Mouse (Mus musculus) MEL (cell line): ENCODE measurements around the gene Rab11a. TPM values are rescaled to one million over a fixed set of nuclear protein-coding genes. Genes with fewer than 3 reads are reported as not detected.

Experiments
- DNase-seq: peaks from one replicate; pipeline ENCODE4 v3.0.0; 2011; ENCODE audit warnings: low read depth, low spot score
- H3K27ac ChIP-seq: 2 replicates; pipeline ENCODE4 v1.5.1; 2012; ENCODE audit warnings: low read depth, mild to moderate bottlenecking, control low read depth, low read length, moderate library complexity; ENCODE audit not compliant: control insufficient read depth
- H3K27me3 ChIP-seq, 2 experiments: fragments of 150-350 bp in 1 of 2; sonication (generic) in 1 of 2; 2 replicates each; pipeline ENCODE4 v1.6.1; 2012; ENCODE audit warnings: low read length in 2 of 2, mild to moderate bottlenecking in 2 of 2, improper control_type of control experiment in 1 of 2, moderate library complexity in 1 of 2; ENCODE audit not compliant: insufficient read depth in 2 of 2, control insufficient read depth in 1 of 2
- H3K36me3 ChIP-seq, 2 experiments: 2 replicates each; pipeline ENCODE4 v1.6.1; 2012 to 2014; ENCODE audit warnings: low read length in 2 of 2, improper control_type of control experiment in 1 of 2, inconsistent platforms in 1 of 2, mild to moderate bottlenecking in 1 of 2; ENCODE audit not compliant: insufficient read depth in 2 of 2, control insufficient read depth in 1 of 2
- H3K4me1 ChIP-seq, 2 experiments: fragments of 150-350 bp in 1 of 2; sonication (generic) in 1 of 2; 2 replicates each; pipeline ENCODE4 v1.6.1; 2012; ENCODE audit warnings: low read length in 2 of 2, improper control_type of control experiment in 1 of 2, mild to moderate bottlenecking in 1 of 2; ENCODE audit not compliant: insufficient read depth in 2 of 2, control insufficient read depth in 1 of 2
- H3K4me3 ChIP-seq, 2 experiments: fragments of 150-350 bp in 1 of 2; sonication (generic) in 1 of 2; 2 replicates each; pipeline ENCODE4 v1.5.1; 2012; ENCODE audit warnings: low read depth in 2 of 2, low read length in 2 of 2, mild to moderate bottlenecking in 2 of 2, moderate library complexity in 2 of 2, control low read depth in 1 of 2, improper control_type of control experiment in 1 of 2; ENCODE audit not compliant: control insufficient read depth in 1 of 2, insufficient read depth in 1 of 2
- H3K79me2 ChIP-seq: 2 replicates; pipeline ENCODE4 v1.6.1; 2012; ENCODE audit warnings: mild to moderate bottlenecking, low read length, moderate library complexity; ENCODE audit not compliant: control insufficient read depth, poor library complexity, insufficient read depth
- H3K9ac ChIP-seq: 2 replicates; pipeline ENCODE4 v1.6.1; 2012; ENCODE audit warnings: low read depth, mild to moderate bottlenecking, control low read depth, low read length, moderate library complexity; ENCODE audit not compliant: control insufficient read depth, poor library complexity, severe bottlenecking
- H3K9me3 ChIP-seq: fragments of 150-350 bp; sonication (generic); replicated peaks from 2 replicates; pipeline ENCODE4 v1.6.1; 2012; ENCODE audit warnings: mild to moderate bottlenecking, low read length, improper control_type of control experiment, moderate library complexity; ENCODE audit not compliant: insufficient read depth
- CHD1 ChIP-seq: IDR thresholded peaks from 2 replicates; pipeline ENCODE4 v1.6.1; 2012; ENCODE audit warnings: low read depth, mild to moderate bottlenecking, inconsistent platforms, low read length, improper control_type of control experiment
- CHD2 ChIP-seq: IDR thresholded peaks from 2 replicates; pipeline ENCODE4 v1.6.1; 2011; ENCODE audit warnings: low read length, improper control_type of control experiment
- CTCF ChIP-seq, 3 experiments: IDR thresholded peaks in 2 of 3; conservative IDR thresholded peaks in 1 of 3; 2 replicates each; pipeline ENCODE4 v1.5.1; 2011 to 2012; ENCODE audit warnings: low read length in 3 of 3, low read depth in 2 of 3, mild to moderate bottlenecking in 2 of 3, improper control_type of control experiment in 1 of 3, inconsistent platforms in 1 of 3, mixed read lengths in 1 of 3, moderate library complexity in 1 of 3; ENCODE audit not compliant: control insufficient read depth in 1 of 3, insufficient read depth in 1 of 3, poor library complexity in 1 of 3, severe bottlenecking in 1 of 3
- ELF1 ChIP-seq: IDR thresholded peaks from 2 replicates; pipeline ENCODE4 v1.6.1; 2014; ENCODE audit warnings: low read depth, mild to moderate bottlenecking, inconsistent platforms, low read length, improper control_type of control experiment, moderate library complexity
- ETS1 ChIP-seq: IDR thresholded peaks from 2 replicates; pipeline ENCODE4 v1.6.1; 2012; ENCODE audit warnings: low read depth, mild to moderate bottlenecking, inconsistent platforms, low read length, improper control_type of control experiment, moderate library complexity
- JUND ChIP-seq: IDR thresholded peaks from 2 replicates; pipeline ENCODE4 v1.6.1; 2011; ENCODE audit warnings: low read depth, mild to moderate bottlenecking, improper control_type of control experiment, low read length
- MAFK ChIP-seq: IDR thresholded peaks from 2 replicates; pipeline ENCODE4 v1.6.1; 2011; ENCODE audit warnings: low read depth, mild to moderate bottlenecking, low read length, improper control_type of control experiment, borderline replicate concordance
- MAX ChIP-seq: IDR thresholded peaks from 2 replicates; pipeline ENCODE4 v1.6.1; 2011; ENCODE audit warnings: low read length, improper control_type of control experiment
- MAZ ChIP-seq: IDR thresholded peaks from 2 replicates; pipeline ENCODE4 v1.6.1; 2012; ENCODE audit warnings: low read depth, mild to moderate bottlenecking, inconsistent platforms, low read length, improper control_type of control experiment
- MYB ChIP-seq: IDR thresholded peaks from 2 replicates; pipeline ENCODE4 v1.6.1; 2011; ENCODE audit warnings: mild to moderate bottlenecking, low read depth, low read length, improper control_type of control experiment
- POLR2AphosphoS5 ChIP-seq: IDR thresholded peaks from 2 replicates; pipeline ENCODE4 v1.6.1; 2012; ENCODE audit warnings: low read depth, borderline replicate concordance, mild to moderate bottlenecking, inconsistent platforms, low read length, moderate library complexity, mixed read lengths
- RAD21 ChIP-seq: IDR thresholded peaks from 2 replicates; pipeline ENCODE4 v1.6.1; 2011; ENCODE audit warnings: mild to moderate bottlenecking, low read depth, low read length, improper control_type of control experiment
- RCOR1 ChIP-seq: IDR thresholded peaks from 2 replicates; pipeline ENCODE4 v1.6.1; 2012; ENCODE audit warnings: low read depth, mild to moderate bottlenecking, inconsistent platforms, low read length, improper control_type of control experiment
- SIN3A ChIP-seq: IDR thresholded peaks from 2 replicates; pipeline ENCODE4 v1.6.1; 2012; ENCODE audit warnings: low read length, improper control_type of control experiment, inconsistent platforms
- SMC3 ChIP-seq: IDR thresholded peaks from 2 replicates; pipeline ENCODE4 v1.6.1; 2011; ENCODE audit warnings: low read depth, low read length, improper control_type of control experiment
- USF1 ChIP-seq: IDR thresholded peaks from 2 replicates; pipeline ENCODE4 v1.6.1; 2014; ENCODE audit warnings: low read depth, mild to moderate bottlenecking, inconsistent platforms, low read length, improper control_type of control experiment, moderate library complexity
- ZC3H11A ChIP-seq: IDR thresholded peaks from 2 replicates; pipeline ENCODE4 v1.6.1; 2012; ENCODE audit warnings: low read depth, mild to moderate bottlenecking, inconsistent platforms, low read length, improper control_type of control experiment
- polyA plus RNA-seq, 2 experiments: library from polyadenylated mRNA; stranded (reverse) in 1 of 2; unstranded in 1 of 2; fragments of >175 nt in 1 of 2; fragments of >200 nt in 1 of 2; gene quantifications; 2 replicates each; pipeline versions ENCODE4 v1.2.1 to v1.2.4; 2012; ENCODE audit warnings: low replicate concordance in 2 of 2, low read depth in 1 of 2; ENCODE audit not compliant: insufficient read length in 2 of 2, insufficient read depth in 1 of 2, missing spikeins in 1 of 2
- total RNA-seq: library from RNA; depleted of rRNA; stranded (reverse); fragments of 300-350 nt; gene quantifications from 2 replicates; pipeline ENCODE4 v1.2.3, GENCODE M21; 2012

Gene Rab11a
- total and polyA plus RNA-seq, 3 experiments: 93.7 to 212 TPM; not detected in 1

- Histone ChIP-seq H3K36me3 (peaks cover 0 to 6% of the 10 kb centered on the region in 2 experiments; a peak in 2 of 4 replicates), H3K27ac (no peak overlapping the region), H3K79me2 (no peaks in the 10 kb centered on the region), H3K9me3 (no peaks in the 10 kb centered on the region), H3K9ac (no peak overlapping the region), H3K27me3 (no peaks in the 10 kb centered on the region), H3K4me1 (peaks cover 0 to 10% of the 10 kb centered on the region in 2 experiments; a peak in 2 of 4 replicates), H3K4me3 (no peak overlapping the region)
- TF ChIP-seq CTCF (IDR thresholded peaks at IDR 0.05 in 2 of 3, conservative IDR thresholded peaks at IDR 0.05 in 1 of 3; ENCODE audit: control insufficient read depth in 1 of 3, insufficient read depth in 1 of 3, low read depth in 2 of 3, low read length in 3 of 3, poor library complexity in 1 of 3, severe bottlenecking in 1 of 3) (peak; percentile 7 to 54 (median 39); a peak in 4 of 6 replicates), MAZ (no peak), USF1 (no peak), MYB (no peak), RAD21 (peak; percentile 54), JUND (no peak), SMC3 (peak; percentile 54), ZC3H11A (peak; percentile 42), ETS1 (no peak)
- DNase-seq: peak; percentile 30
These were observed 36.4 kb upstream of the Rab11a start for GRCm38 (mm10) chr9:64773936-64774335.

- Histone ChIP-seq H3K36me3 (peaks cover 0 to 6% of the 10 kb centered on the region in 2 experiments; a peak in 2 of 4 replicates), H3K79me2 (no peaks in the 10 kb centered on the region), H3K27me3 (no peaks in the 10 kb centered on the region), H3K27ac (no peak overlapping the region), H3K4me3 (no peak overlapping the region), H3K9ac (no peak overlapping the region), H3K4me1 (peaks cover 0 to 10% of the 10 kb centered on the region in 2 experiments; a peak in 2 of 4 replicates), H3K9me3 (no peaks in the 10 kb centered on the region)
- no peak for DNase-seq
- TF ChIP-seq ELF1 (no peak), RCOR1 (no peak), MAFK (no peak), POLR2AphosphoS5 (no peak), MAX (no peak), SIN3A (no peak), CHD2 (no peak), USF1 (no peak)
These were observed 35.7 kb upstream of the Rab11a start for GRCm38 (mm10) chr9:64773254-64773653.

- Histone ChIP-seq H3K27ac (no peak overlapping the region), H3K9ac (no peak overlapping the region), H3K27me3 (no peaks in the 10 kb centered on the region), H3K79me2 (no peaks in the 10 kb centered on the region), H3K4me3 (no peak overlapping the region)
- peak; percentile 57 for DNase-seq
- no peak for TF ChIP-seq CHD1
- TF ChIP-seq, all 39 proteins: peak for 0
- peaks cover 0 to 10% of the 10 kb centered on the region in 2 experiments; a peak in 2 of 4 replicates for H3K4me1 ChIP-seq
- H3K9me3 ChIP-seq: no peaks in the 10 kb centered on the region
- peaks cover 0 to 6% of the 10 kb centered on the region in 2 experiments; a peak in 2 of 4 replicates for H3K36me3 ChIP-seq
These were observed 33.7 kb upstream of the Rab11a start for GRCm38 (mm10) chr9:64771236-64771635.
